Mouse (Mus musculus): ENCODE results near the gene Taf1c. TPM values are rescaled to one million over a fixed set of nuclear protein-coding genes. Genes with fewer than 3 reads are reported as not detected.
A peak's percentile ranks its signal among the peaks of the same experiment; 100 is the strongest.

Gene Taf1c
- polyA plus RNA-seq, 1 experiment from 2014 or later = 6.2 TPM

DNA sequence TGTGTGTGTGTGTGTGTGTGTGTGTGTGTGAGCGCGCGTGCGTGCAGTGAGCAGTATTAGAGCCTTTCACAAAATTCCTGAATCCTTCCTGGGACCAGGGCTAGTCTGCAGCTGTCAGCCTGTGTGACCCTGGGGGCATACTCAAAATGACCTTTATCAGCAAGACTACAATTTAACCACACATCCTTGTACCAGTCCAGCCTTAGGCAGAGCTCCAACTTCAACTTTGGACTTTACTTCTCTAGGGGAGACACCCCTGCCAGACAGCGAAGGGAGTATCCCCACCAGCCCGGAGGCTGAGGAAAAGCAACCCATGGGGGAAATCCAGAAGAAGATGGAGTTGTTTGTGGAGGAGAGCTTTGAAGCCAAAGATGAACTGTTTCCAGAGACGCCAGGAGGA is 13.6 kb downstream of the Taf1c start:
- H3K36me3 ChIP-seq (ENCODE audit: control insufficient read depth, insufficient read depth, low read length) = 0 out of 2 replicates have a peak, but pooled peaks cover 3% of the 10 kb centered on the region
- H3K4me2 ChIP-seq (ENCODE audit: low read length) = no peak overlapping the region
- no peaks in the 10 kb centered on the region for H3K27me3 ChIP-seq (ENCODE audit: control insufficient read depth, insufficient read depth, low read length)
- H3K4me1 ChIP-seq (ENCODE audit: control insufficient read depth in 2 of 2, insufficient read depth in 2 of 2, low read length in 2 of 2) = peaks cover 15 to 22% of the 10 kb centered on the region in 2 experiments
- H3K4me3 ChIP-seq (ENCODE audit: control insufficient read depth in 1 of 2, insufficient read depth in 1 of 2, low read depth in 1 of 2, low read length in 2 of 2) = no peak overlapping the region
- H3K27ac ChIP-seq (replicated peaks in 1 of 2; ENCODE audit: control insufficient read depth in 1 of 2, insufficient read depth in 1 of 2, low read depth in 2 of 2, low read length in 2 of 2) = no peak overlapping the region
- no peak overlapping the region for H3K9ac ChIP-seq (ENCODE audit: low read length)
- 84% methylated on average over 7 of the region's 7 CpGs for WGBS
- no peaks in the 10 kb centered on the region for H3K9me3 ChIP-seq (ENCODE audit: control insufficient read depth, low read length)
- no peak for ATAC-seq (ENCODE audit: insufficient number of reproducible peaks, insufficient read depth, low FRiP score, low read depth)

- H3K4me1 ChIP-seq (ENCODE audit: control insufficient read depth in 2 of 2, insufficient read depth in 2 of 2, low read length in 2 of 2) = peaks cover 17 to 18% of the 10 kb centered on the region in 2 experiments
- no peaks in the 10 kb centered on the region for H3K9me3 ChIP-seq (ENCODE audit: control insufficient read depth, low read length)
- no peak for ATAC-seq (ENCODE audit: insufficient number of reproducible peaks, insufficient read depth, low FRiP score, low read depth)
- no peak overlapping the region for H3K4me3 ChIP-seq (ENCODE audit: control insufficient read depth in 1 of 2, insufficient read depth in 1 of 2, low read depth in 1 of 2, low read length in 2 of 2)
- 61% methylated on average over 14 of the region's 14 CpGs for WGBS
- no peak overlapping the region for H3K9ac ChIP-seq (ENCODE audit: low read length)
- no peaks in the 10 kb centered on the region for H3K36me3 ChIP-seq (ENCODE audit: control insufficient read depth, insufficient read depth, low read length)
- H3K27ac ChIP-seq (replicated peaks in 1 of 2; ENCODE audit: control insufficient read depth in 1 of 2, insufficient read depth in 1 of 2, low read depth in 2 of 2, low read length in 2 of 2) = no peak overlapping the region
- no peak overlapping the region for H3K4me2 ChIP-seq (ENCODE audit: low read length)
- no peaks in the 10 kb centered on the region for H3K27me3 ChIP-seq (ENCODE audit: control insufficient read depth, insufficient read depth, low read length)
Observed at GRCm38 (mm10) chr8:119590348-119590747, 14.7 kb downstream of the Taf1c start.

GRCm38 (mm10) chr8:119588844-119589243 is 16.2 kb downstream of the Taf1c start:
- Histone ChIP-seq H3K9me3 (ENCODE audit: control insufficient read depth, low read length) (no peaks in the 10 kb centered on the region), H3K27me3 (ENCODE audit: control insufficient read depth, insufficient read depth, low read length) (no peaks in the 10 kb centered on the region), H3K4me2 (ENCODE audit: low read length) (peak overlapping the region; percentile 32), H3K4me1 (ENCODE audit: control insufficient read depth in 2 of 2, insufficient read depth in 2 of 2, low read length in 2 of 2) (peaks cover 18% of the 10 kb centered on the region in 2 experiments), H3K4me3 (ENCODE audit: control insufficient read depth in 1 of 2, insufficient read depth in 1 of 2, low read depth in 1 of 2, low read length in 2 of 2) (no peak overlapping the region), H3K36me3 (ENCODE audit: control insufficient read depth, insufficient read depth, low read length) (no peaks in the 10 kb centered on the region), H3K27ac (replicated peaks in 1 of 2; ENCODE audit: control insufficient read depth in 1 of 2, insufficient read depth in 1 of 2, low read depth in 2 of 2, low read length in 2 of 2) (peak overlapping the region; percentile 75 to 84), H3K9ac (ENCODE audit: low read length) (no peak overlapping the region)
- 5% methylated on average over 10 of the region's 10 CpGs for WGBS
- ATAC-seq (ENCODE audit: insufficient number of reproducible peaks, insufficient read depth, low FRiP score, low read depth) = peak; percentile 81

DNA sequence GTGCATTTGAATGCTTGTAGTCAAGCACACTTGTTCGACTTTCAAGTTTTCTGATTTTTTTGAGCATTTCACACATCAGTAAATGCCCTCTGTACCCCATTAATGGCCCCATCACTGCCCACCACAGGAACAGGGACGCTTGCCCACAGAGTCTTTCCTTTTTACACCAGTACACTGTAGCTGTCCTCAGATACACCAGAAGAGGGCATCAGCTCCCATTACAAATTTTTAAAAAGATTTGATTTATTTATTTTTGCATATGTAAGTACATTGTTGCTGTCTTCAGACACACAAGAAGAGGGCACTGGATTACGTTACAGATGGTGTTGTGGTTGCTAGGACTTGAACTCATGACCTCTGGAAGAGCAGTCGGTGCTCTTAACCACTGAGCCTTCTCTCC is 16.7 kb downstream of the Taf1c start:
- no peak for ATAC-seq (ENCODE audit: insufficient number of reproducible peaks, insufficient read depth, low FRiP score, low read depth)
- no peaks in the 10 kb centered on the region for H3K27me3 ChIP-seq (ENCODE audit: control insufficient read depth, insufficient read depth, low read length)
- no peak overlapping the region for H3K4me3 ChIP-seq (ENCODE audit: control insufficient read depth in 1 of 2, insufficient read depth in 1 of 2, low read depth in 1 of 2, low read length in 2 of 2)
- H3K9me3 ChIP-seq (ENCODE audit: control insufficient read depth, low read length) = no peaks in the 10 kb centered on the region
- no peak overlapping the region for H3K9ac ChIP-seq (ENCODE audit: low read length)
- 56% methylated on average over 4 of the region's 4 CpGs for WGBS
- peak overlapping the region; percentile 32 for H3K4me2 ChIP-seq (ENCODE audit: low read length)
- H3K4me1 ChIP-seq (ENCODE audit: control insufficient read depth in 2 of 2, insufficient read depth in 2 of 2, low read length in 2 of 2) = peaks cover 18% of the 10 kb centered on the region in 2 experiments
- no peaks in the 10 kb centered on the region for H3K36me3 ChIP-seq (ENCODE audit: control insufficient read depth, insufficient read depth, low read length)
- peak overlapping the region; percentile 75 to 84 for H3K27ac ChIP-seq (replicated peaks in 1 of 2; ENCODE audit: control insufficient read depth in 1 of 2, insufficient read depth in 1 of 2, low read depth in 2 of 2, low read length in 2 of 2)

DNA sequence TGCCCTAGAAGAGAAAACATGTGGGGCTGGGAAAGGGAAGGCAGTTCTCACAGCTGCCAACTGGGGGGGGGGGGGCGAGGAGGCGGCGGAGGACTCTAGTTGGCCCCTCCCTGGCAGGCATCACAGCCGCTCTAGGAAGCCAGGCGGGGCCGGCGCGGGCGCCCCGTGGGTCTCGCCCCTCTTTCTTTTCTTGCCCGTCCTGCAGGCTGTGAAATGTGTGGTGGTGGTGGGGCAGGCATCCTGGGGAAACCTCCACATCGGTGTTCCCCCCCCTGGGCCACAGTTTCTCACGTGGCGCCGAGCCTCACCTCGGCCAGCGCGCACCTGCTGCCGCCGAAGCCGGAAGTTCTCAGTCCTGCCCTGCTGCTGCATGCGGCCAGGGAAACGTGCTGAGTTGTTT is 19.1 kb downstream of the Taf1c start:
- Histone ChIP-seq H3K9me3 (ENCODE audit: control insufficient read depth, low read length) (no peaks in the 10 kb centered on the region), H3K36me3 (ENCODE audit: control insufficient read depth, insufficient read depth, low read length) (no peaks in the 10 kb centered on the region), H3K4me3 (ENCODE audit: control insufficient read depth in 1 of 2, insufficient read depth in 1 of 2, low read depth in 1 of 2, low read length in 2 of 2) (peak overlapping the region; percentile 35 to 46), H3K4me2 (ENCODE audit: low read length) (peak overlapping the region; percentile 70), H3K4me1 (ENCODE audit: control insufficient read depth in 2 of 2, insufficient read depth in 2 of 2, low read length in 2 of 2) (peaks cover 22 to 24% of the 10 kb centered on the region in 2 experiments), H3K9ac (ENCODE audit: low read length) (peak overlapping the region; percentile 72), H3K27me3 (ENCODE audit: control insufficient read depth, insufficient read depth, low read length) (no peaks in the 10 kb centered on the region), H3K27ac (replicated peaks in 1 of 2; ENCODE audit: control insufficient read depth in 1 of 2, insufficient read depth in 1 of 2, low read depth in 2 of 2, low read length in 2 of 2) (no peak overlapping the region)
- WGBS = 12% methylated on average over 24 of the region's 24 CpGs
- ATAC-seq (ENCODE audit: insufficient number of reproducible peaks, insufficient read depth, low FRiP score, low read depth) = no peak

- 0 out of 4 replicates have a peak overlapping the region, but pooled peaks of 1 of the 2 experiments have one; percentile 1 for H3K27ac ChIP-seq (replicated peaks in 1 of 2; ENCODE audit: control insufficient read depth in 1 of 2, insufficient read depth in 1 of 2, low read depth in 2 of 2, low read length in 2 of 2)
- no peaks in the 10 kb centered on the region for H3K9me3 ChIP-seq (ENCODE audit: control insufficient read depth, low read length)
Observed at GRCm38 (mm10) chr8:119580441-119581161, 24.4 kb downstream of the Taf1c start.

DNA sequence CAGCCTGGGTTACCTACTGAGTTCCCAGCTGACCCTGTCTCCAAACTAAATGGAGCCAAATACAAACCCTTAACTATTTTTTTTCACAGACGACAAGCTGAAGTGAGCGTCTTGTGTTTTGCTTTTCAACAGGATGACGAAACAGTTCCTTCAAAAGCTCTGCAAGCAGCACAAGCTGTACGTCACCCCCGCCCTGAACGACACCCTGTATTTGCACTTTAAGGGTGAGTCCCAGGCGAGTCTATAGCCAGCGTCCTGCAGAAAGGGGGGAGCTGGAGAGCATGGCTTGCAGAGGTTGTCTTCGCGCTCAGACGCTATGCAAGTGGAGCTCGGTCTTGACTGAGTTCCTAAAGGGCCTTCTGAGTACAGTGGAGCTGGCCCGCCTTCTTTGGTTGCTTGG is 25.9 kb downstream of the Taf1c start:
- Histone ChIP-seq H3K4me2 (ENCODE audit: low read length) (no peak overlapping the region), H3K4me1 (ENCODE audit: control insufficient read depth in 2 of 2, insufficient read depth in 2 of 2, low read length in 2 of 2) (peaks cover 8 to 14% of the 10 kb centered on the region in 2 experiments; a peak in 3 of 4 replicates), H3K36me3 (ENCODE audit: control insufficient read depth, insufficient read depth, low read length) (no peaks in the 10 kb centered on the region), H3K4me3 (ENCODE audit: control insufficient read depth in 1 of 2, insufficient read depth in 1 of 2, low read depth in 1 of 2, low read length in 2 of 2) (no peak overlapping the region), H3K27ac (replicated peaks in 1 of 2; ENCODE audit: control insufficient read depth in 1 of 2, insufficient read depth in 1 of 2, low read depth in 2 of 2, low read length in 2 of 2) (no peak overlapping the region), H3K9me3 (ENCODE audit: control insufficient read depth, low read length) (no peaks in the 10 kb centered on the region), H3K27me3 (ENCODE audit: control insufficient read depth, insufficient read depth, low read length) (peaks cover 13% of the 10 kb centered on the region), H3K9ac (ENCODE audit: low read length) (no peak overlapping the region)
- no peak for ATAC-seq (ENCODE audit: insufficient number of reproducible peaks, insufficient read depth, low FRiP score, low read depth)
- 56% methylated on average over 13 of the region's 13 CpGs for WGBS

More at GRCm38 (mm10) chr8:119580441-119581161, 24.4 kb downstream of the Taf1c start:
- Histone ChIP-seq H3K36me3 (ENCODE audit: control insufficient read depth, insufficient read depth, low read length) (no peaks in the 10 kb centered on the region), H3K4me2 (ENCODE audit: low read length) (no peak overlapping the region), H3K4me3 (ENCODE audit: control insufficient read depth in 1 of 2, insufficient read depth in 1 of 2, low read depth in 1 of 2, low read length in 2 of 2) (no peak overlapping the region), H3K27me3 (ENCODE audit: control insufficient read depth, insufficient read depth, low read length) (peaks cover 13% of the 10 kb centered on the region), H3K4me1 (ENCODE audit: control insufficient read depth in 2 of 2, insufficient read depth in 2 of 2, low read length in 2 of 2) (peaks cover 10 to 14% of the 10 kb centered on the region in 2 experiments; a peak in 3 of 4 replicates), H3K9ac (ENCODE audit: low read length) (no peak overlapping the region)
- 0 out of 2 replicates have a peak, but pooled peaks have one; percentile 57 for ATAC-seq (ENCODE audit: insufficient number of reproducible peaks, insufficient read depth, low FRiP score, low read depth)
- WGBS = 47% methylated on average over 5 of the region's 5 CpGs
